Mouse (Mus musculus) CH12.LX (cell line): Measurements from ENCODE around the gene Spen. TPM values are rescaled to one million over a fixed set of nuclear protein-coding genes. Genes with fewer than 3 reads are reported as not detected.

Experiments used
- DNase-seq: peaks from one replicate; pipeline ENCODE4 v3.0.0-alpha.2; 2013; ENCODE audit errors: extremely low read depth
- H3K27ac ChIP-seq: 2 replicates; pipeline ENCODE4 v1.5.1; 2012; ENCODE audit warnings: low read depth, mild to moderate bottlenecking, control low read depth, moderate library complexity; ENCODE audit not compliant: insufficient read depth
- H3K27me3 ChIP-seq: replicated peaks from 2 replicates; pipeline ENCODE3; 2012; ENCODE audit warnings: inconsistent platforms
- H3K36me3 ChIP-seq, 2 experiments: replicated peaks in 1 of 2; 2 replicates each; pipeline versions ENCODE3 to v1.6.1; 2012; ENCODE audit warnings: inconsistent platforms in 1 of 2, low read length in 1 of 2, mild to moderate bottlenecking in 1 of 2, mixed read lengths in 1 of 2, moderate library complexity in 1 of 2; ENCODE audit not compliant: control insufficient read depth in 1 of 2, insufficient read depth in 1 of 2
- H3K4me1 ChIP-seq, 2 experiments: 2 replicates each; pipeline ENCODE4 v1.6.1; 2012; ENCODE audit warnings: inconsistent platforms in 1 of 2, moderate library complexity in 1 of 2; ENCODE audit not compliant: insufficient read depth in 2 of 2, control insufficient read depth in 1 of 2
- H3K4me2 ChIP-seq: 2 replicates; pipeline ENCODE4 v1.6.1; 2012; ENCODE audit warnings: low read depth, mild to moderate bottlenecking, control low read depth; ENCODE audit not compliant: poor library complexity, insufficient read depth, severe bottlenecking
- H3K4me3 ChIP-seq, 3 experiments: fragments of 150-350 bp in 1 of 3; sonication (generic) in 1 of 3; replicated peaks in 1 of 3; 2 replicates each; pipeline versions ENCODE3 to v1.5.1; 2011 to 2012; ENCODE audit warnings: low read depth in 2 of 3, low read length in 2 of 3, mild to moderate bottlenecking in 2 of 3, moderate library complexity in 2 of 3, control low read depth in 1 of 3, improper control_type of control experiment in 1 of 3, inconsistent platforms in 1 of 3, mixed read lengths in 1 of 3; ENCODE audit not compliant: poor library complexity in 1 of 3
- H3K79me2 ChIP-seq: replicated peaks from 2 replicates; pipeline ENCODE4 v1.6.1; 2012; ENCODE audit warnings: mild to moderate bottlenecking, moderate library complexity; ENCODE audit not compliant: control insufficient read depth, poor library complexity, insufficient read depth, severe bottlenecking; ENCODE audit errors: extremely low read depth
- H3K9ac ChIP-seq: 2 replicates; pipeline ENCODE4 v1.6.1; 2012; ENCODE audit warnings: low read depth, mild to moderate bottlenecking, control low read depth, moderate library complexity; ENCODE audit not compliant: insufficient read depth
- H3K9me3 ChIP-seq: replicated peaks from 2 replicates; pipeline ENCODE3; 2012; ENCODE audit warnings: low read length, inconsistent platforms, mixed read lengths
- BHLHE40 ChIP-seq: IDR thresholded peaks from 2 replicates; pipeline ENCODE4 v1.6.1; 2011; ENCODE audit warnings: mild to moderate bottlenecking, low read depth, low read length, improper control_type of control experiment
- CTCF ChIP-seq, 2 experiments: IDR thresholded peaks in 1 of 2; conservative IDR thresholded peaks in 1 of 2; 2 replicates each; pipeline ENCODE4 v1.5.1; 2011 to 2012; ENCODE audit warnings: low read depth in 2 of 2, low read length in 2 of 2, improper control_type of control experiment in 1 of 2, inconsistent platforms in 1 of 2, mild to moderate bottlenecking in 1 of 2, moderate library complexity in 1 of 2
- E2F4 ChIP-seq: IDR thresholded peaks from 2 replicates; pipeline ENCODE4 v1.6.1; 2011; ENCODE audit warnings: low read depth, low read length, improper control_type of control experiment; ENCODE audit not compliant: insufficient replicate concordance
- ELF1 ChIP-seq: IDR thresholded peaks from 2 replicates; pipeline ENCODE4 v1.6.1; 2014; ENCODE audit warnings: low read depth, mild to moderate bottlenecking, inconsistent platforms, low read length, improper control_type of control experiment
- EP300 ChIP-seq: IDR thresholded peaks from 2 replicates; pipeline ENCODE4 v1.6.1; 2011; ENCODE audit warnings: low read length, improper control_type of control experiment
- ETS1 ChIP-seq: conservative IDR thresholded peaks from 2 replicates; pipeline ENCODE4 v1.6.1; 2012; ENCODE audit warnings: low read depth, mild to moderate bottlenecking, inconsistent platforms, low read length, improper control_type of control experiment, moderate library complexity
- GABPA ChIP-seq: IDR thresholded peaks from 2 replicates; pipeline ENCODE4 v1.6.1; 2012; ENCODE audit warnings: low read depth, low read length, improper control_type of control experiment, inconsistent platforms; ENCODE audit not compliant: insufficient replicate concordance
- HCFC1 ChIP-seq: IDR thresholded peaks from 2 replicates; pipeline ENCODE4 v1.6.1; 2012; ENCODE audit warnings: low read depth, mild to moderate bottlenecking, inconsistent platforms, low read length, improper control_type of control experiment
- IRF4 ChIP-seq: IDR thresholded peaks from 2 replicates; pipeline ENCODE4 v1.6.1; 2014; ENCODE audit warnings: low read depth, mild to moderate bottlenecking, inconsistent platforms, low read length, improper control_type of control experiment
- JUN ChIP-seq: IDR thresholded peaks from 2 replicates; pipeline ENCODE4 v1.6.1; 2011; ENCODE audit warnings: low read depth, mild to moderate bottlenecking, low read length, improper control_type of control experiment, moderate library complexity; ENCODE audit not compliant: insufficient read depth
- JUND ChIP-seq: conservative IDR thresholded peaks from 2 replicates; pipeline ENCODE4 v1.6.1; 2011; ENCODE audit warnings: low read depth, low read length, improper control_type of control experiment
- KAT2A ChIP-seq: IDR thresholded peaks from 2 replicates; pipeline ENCODE4 v1.6.1; 2012; ENCODE audit warnings: low read length, improper control_type of control experiment, inconsistent platforms; ENCODE audit not compliant: insufficient replicate concordance
- MAX ChIP-seq: IDR thresholded peaks from 2 replicates; pipeline ENCODE4 v1.6.1; 2011; ENCODE audit warnings: low read length, improper control_type of control experiment
- MYC ChIP-seq: IDR thresholded peaks from 2 replicates; pipeline ENCODE4 v1.6.1; 2011; ENCODE audit warnings: low read depth, mild to moderate bottlenecking, improper control_type of control experiment, low read length
- POLR2AphosphoS2 ChIP-seq: IDR thresholded peaks from 2 replicates; pipeline ENCODE4 v1.6.1; 2011; ENCODE audit warnings: low read depth, low read length, improper control_type of control experiment
- RAD21 ChIP-seq: IDR thresholded peaks from 2 replicates; pipeline ENCODE4 v1.6.1; 2011; ENCODE audit warnings: low read depth, mild to moderate bottlenecking, low read length, improper control_type of control experiment, moderate library complexity
- RCOR1 ChIP-seq: conservative IDR thresholded peaks from 2 replicates; pipeline ENCODE4 v1.6.1; 2012; ENCODE audit warnings: low read depth, mild to moderate bottlenecking, inconsistent platforms, low read length, improper control_type of control experiment
- TCF12 ChIP-seq: IDR thresholded peaks from 2 replicates; pipeline ENCODE4 v1.6.1; 2014; ENCODE audit warnings: low read depth, mild to moderate bottlenecking, inconsistent platforms, low read length, improper control_type of control experiment
- USF1 ChIP-seq: IDR thresholded peaks from 2 replicates; pipeline ENCODE4 v1.6.1; 2014; ENCODE audit warnings: low read depth, mild to moderate bottlenecking, inconsistent platforms, low read length, improper control_type of control experiment
- ZNF384 ChIP-seq: IDR thresholded peaks from 2 replicates; pipeline ENCODE4 v1.6.1; 2012; ENCODE audit warnings: low read depth, low read length, improper control_type of control experiment, inconsistent platforms
- dilution Hi-C: fragments of 300-500 bp; cut with MboI; formaldehyde crosslinking; loops from 2 replicates; pipeline ENCODE4 v1.14.3; 2020; ENCODE audit warnings: low sequenced_read_pairs; ENCODE audit not compliant: extremely low pct_unique_long_range_greater_than_20kb, extremely low pct_ligation_motif_present
- in situ Hi-C: fragments of 300-500 bp; cut with MboI; formaldehyde crosslinking; loops from 3 replicates; pipeline ENCODE4 v1.14.3; 2019; ENCODE audit warnings: low sequenced_read_pairs, low pct_ligation_motif_present, low pct_unique_long_range_greater_than_20kb, mixed read lengths
- polyA plus RNA-seq: library from polyadenylated mRNA; unstranded; fragments of >175 nt; gene quantifications from 2 replicates; pipeline ENCODE4 v1.2.1, GENCODE M21; 2012; ENCODE audit warnings: low read depth; ENCODE audit not compliant: insufficient read length
- total RNA-seq, 2 experiments: library from RNA; depleted of rRNA; stranded (reverse); fragments of 300-350 nt in 1 of 2; fragments of >200 nt in 1 of 2; gene quantifications; 2 replicates each; pipeline ENCODE4 v1.2.3; 2012 to 2014

Gene Spen
- total and polyA plus RNA-seq, 3 experiments: 4.0 to 21.6 (median 10.2) TPM

DNA sequence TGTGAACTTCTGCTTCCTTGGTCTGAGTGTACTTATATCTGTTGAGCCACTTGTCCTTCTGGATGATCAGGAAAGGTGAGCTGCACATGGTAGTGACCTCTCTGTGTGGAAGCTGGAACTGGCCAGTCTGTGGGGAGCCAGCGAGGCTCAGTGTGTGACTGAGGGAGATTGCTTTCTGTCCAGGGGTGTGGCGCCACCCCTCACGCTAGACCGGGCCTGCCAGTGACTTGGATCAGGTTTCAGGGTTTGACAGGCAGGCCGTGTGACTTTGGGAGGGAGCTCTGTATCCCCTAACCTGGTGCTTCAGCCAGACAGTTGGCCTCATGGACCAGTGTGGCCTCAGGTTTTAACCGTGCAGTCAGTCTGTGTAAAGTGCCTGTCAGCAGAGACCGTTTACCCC lies 80.2 kb downstream of the Spen start:
- Histone ChIP-seq H3K9me3 (no peaks in the 10 kb centered on the region), H3K9ac (no peak overlapping the region), H3K36me3 (peaks cover 35 to 82% of the 10 kb centered on the region in 2 experiments), H3K79me2 (peaks cover 6% of the 10 kb centered on the region; the same call in 1 of the 2 replicates), H3K27me3 (no peaks in the 10 kb centered on the region), H3K4me1 (peaks cover 6 to 30% of the 10 kb centered on the region in 2 experiments; a peak in 3 of 4 replicates), H3K4me3 (no peak overlapping the region), H3K27ac (no peak overlapping the region), H3K4me2 (no peak overlapping the region)
- DNase-seq: no peak
- TF ChIP-seq POLR2AphosphoS2 (no peak), KAT2A (no peak), ETS1 (no peak)
- in situ Hi-C loops: no loop called here
- dilution Hi-C loops: no loop called here

GRCm38 (mm10) chr4:141456193-141456938 lies 82.0 kb downstream of the Spen start:
- Histone ChIP-seq H3K79me2 (peaks cover 9% of the 10 kb centered on the region), H3K9ac (no peak overlapping the region), H3K27ac (no peak overlapping the region), H3K4me1 (peaks cover 6 to 48% of the 10 kb centered on the region in 2 experiments; a peak in 3 of 4 replicates), H3K27me3 (no peaks in the 10 kb centered on the region), H3K4me3 (no peak overlapping the region), H3K4me2 (no peak overlapping the region), H3K36me3 (peaks cover 26 to 81% of the 10 kb centered on the region in 2 experiments), H3K9me3 (no peaks in the 10 kb centered on the region)
- dilution Hi-C loops (no loop called here), in situ Hi-C loops (no loop called here)
- no peak for DNase-seq
- TF ChIP-seq RAD21 (no peak), ELF1 (no peak), GABPA (no peak), BHLHE40 (no peak), ETS1 (no peak)

DNA sequence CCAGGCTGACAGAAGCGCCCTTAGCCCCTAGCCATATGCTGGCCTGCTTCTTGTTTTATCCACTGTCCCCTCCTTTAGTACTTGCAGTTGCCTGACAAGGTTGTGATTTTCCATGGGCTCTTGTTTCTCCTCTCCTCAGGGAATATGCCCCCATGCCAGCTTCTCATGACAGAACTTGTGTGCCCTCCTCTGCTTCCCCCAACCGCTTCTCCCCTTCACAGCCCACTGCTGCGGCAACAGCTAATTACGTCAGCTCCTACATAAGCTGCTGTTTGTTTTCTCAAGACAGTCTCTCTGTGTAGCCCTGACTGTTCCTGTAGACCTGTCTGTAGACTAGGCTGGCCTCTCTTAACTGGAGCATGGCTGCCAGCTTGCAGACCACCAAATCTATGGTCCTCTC lies 82.9 kb downstream of the Spen start:
- Histone ChIP-seq H3K4me1 (peaks cover 6 to 55% of the 10 kb centered on the region in 2 experiments; a peak in 3 of 4 replicates), H3K79me2 (peaks cover 10% of the 10 kb centered on the region), H3K27me3 (no peaks in the 10 kb centered on the region), H3K36me3 (peaks cover 24 to 80% of the 10 kb centered on the region in 2 experiments), H3K4me2 (no peak overlapping the region), H3K27ac (no peak overlapping the region), H3K4me3 (no peak overlapping the region), H3K9ac (no peak overlapping the region), H3K9me3 (no peaks in the 10 kb centered on the region)
- no peak for TF ChIP-seq MAX
- TF ChIP-seq USF1: no peak
- TF ChIP-seq EP300: no peak
- TF ChIP-seq RCOR1: no peak
- TF ChIP-seq MYC: no peak
- TF ChIP-seq ZNF384: no peak
- no peak for TF ChIP-seq E2F4
- no peak for TF ChIP-seq TCF12
- no peak for TF ChIP-seq JUN
- no peak for TF ChIP-seq KAT2A
- TF ChIP-seq HCFC1: no peak
- TF ChIP-seq JUND: no peak
- TF ChIP-seq RAD21: no peak
- no peak for TF ChIP-seq IRF4
- TF ChIP-seq CTCF (conservative IDR thresholded peaks at IDR 0.05 in 1 of 2, IDR thresholded peaks at IDR 0.05 in 1 of 2; ENCODE audit: low read depth in 2 of 2, low read length in 2 of 2): no peak
- DNase-seq: no peak
- in situ Hi-C loops (no loop called here), dilution Hi-C loops (no loop called here)
